Mouse (Mus musculus) left cerebral cortex, adult 9 months (tissue): ENCODE results near the gene Nelfe.
"Not testable (repeated sequence)": the region's sequence is repeated elsewhere in the genome, so short reads cannot be mapped to it uniquely, and the experiment has no call there.

Experiments
- DNase-seq, 2 experiments: peaks; one replicate each; pipeline ENCODE4 v3.0.0; 2022; ENCODE audit warnings: low spot score in 2 of 2

Gene Nelfe

GRCm38 (mm10) chr17:34849722-34850516 lies at the start of gene Nelfe, which contains the start of gene Skiv2l:
Nelfe (plus strand) TSS chr17:34850391.
Skiv2l (minus strand) TSS chr17:34850210.
- DNase-seq = peak; percentile 92 to 97

GRCm38 (mm10) chr17:34800781-34801305 lies 49.3 kb upstream of the Nelfe start:
- not testable (repeated sequence) for DNase-seq

GRCm38 (mm10) chr17:34802756-34803155 lies 47.4 kb upstream of the Nelfe start:
- DNase-seq = not testable (repeated sequence)

GRCm38 (mm10) chr17:34803367-34803766 lies 46.8 kb upstream of the Nelfe start:
- not testable (repeated sequence) for DNase-seq

GRCm38 (mm10) chr17:34804301-34804700 lies 45.9 kb upstream of the Nelfe start, which contains the start of gene Cyp21a1:
Cyp21a1 (minus strand) TSS chr17:34804561.
- not testable (repeated sequence) for DNase-seq

- no peak for DNase-seq
Measured at GRCm38 (mm10) chr17:34804871-34805562, 45.2 kb upstream of the Nelfe start.

DNA sequence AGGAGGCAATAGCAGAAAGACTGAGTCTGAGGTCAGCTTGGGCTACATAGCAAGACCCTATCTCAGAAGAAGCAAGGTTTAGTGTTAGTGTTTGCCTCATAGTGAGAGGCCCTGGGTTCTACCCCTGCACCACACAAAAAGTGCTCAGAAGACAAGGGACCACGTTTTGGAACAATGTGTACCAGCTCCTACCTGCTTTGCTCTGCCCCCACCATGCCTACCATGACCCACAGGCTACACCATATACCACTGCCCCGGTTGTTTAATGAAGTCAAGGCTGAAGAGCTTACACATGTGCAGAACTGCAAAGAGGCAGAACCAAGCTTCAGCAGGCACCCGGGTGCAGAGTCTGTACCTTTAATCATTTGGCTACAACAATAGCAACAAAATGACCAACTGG lies 43.0 kb upstream of the Nelfe start:
- no peak for DNase-seq

DNA sequence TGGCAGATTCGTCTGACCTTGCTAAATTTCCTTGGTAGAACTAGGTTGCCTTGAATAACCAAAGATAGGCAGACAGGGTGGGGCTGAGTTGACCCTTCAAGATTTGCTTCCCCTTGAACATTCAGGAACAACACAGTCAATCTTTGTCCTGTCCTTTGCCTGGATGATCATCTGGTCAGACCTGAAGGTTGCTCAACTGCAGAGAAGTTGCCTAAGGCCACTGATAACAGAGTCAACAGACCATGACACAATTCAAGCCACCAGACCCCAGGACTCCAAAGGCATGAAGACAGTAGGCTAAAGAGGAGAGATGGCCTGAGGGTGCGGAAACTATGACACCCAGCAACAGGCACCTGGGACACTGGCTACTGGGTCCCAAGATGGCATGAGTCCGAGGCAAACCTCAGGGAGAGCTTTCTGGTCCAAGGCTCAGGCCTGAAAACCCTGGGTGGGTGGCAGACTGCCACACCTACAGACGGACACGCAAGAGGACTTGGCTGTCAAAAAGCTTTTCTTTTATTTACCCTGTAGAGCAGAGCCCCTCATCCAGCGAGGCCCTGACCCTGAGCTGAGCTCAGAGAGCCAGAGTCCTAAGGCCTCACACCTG lies 41.5 kb upstream of the Nelfe start:
- no peak for DNase-seq

- not testable (repeated sequence) for DNase-seq
Measured at GRCm38 (mm10) chr17:34810411-34810810, 39.8 kb upstream of the Nelfe start.

- DNase-seq = not testable (repeated sequence)
Measured at GRCm38 (mm10) chr17:34810811-34811210, 39.4 kb upstream of the Nelfe start.

DNA sequence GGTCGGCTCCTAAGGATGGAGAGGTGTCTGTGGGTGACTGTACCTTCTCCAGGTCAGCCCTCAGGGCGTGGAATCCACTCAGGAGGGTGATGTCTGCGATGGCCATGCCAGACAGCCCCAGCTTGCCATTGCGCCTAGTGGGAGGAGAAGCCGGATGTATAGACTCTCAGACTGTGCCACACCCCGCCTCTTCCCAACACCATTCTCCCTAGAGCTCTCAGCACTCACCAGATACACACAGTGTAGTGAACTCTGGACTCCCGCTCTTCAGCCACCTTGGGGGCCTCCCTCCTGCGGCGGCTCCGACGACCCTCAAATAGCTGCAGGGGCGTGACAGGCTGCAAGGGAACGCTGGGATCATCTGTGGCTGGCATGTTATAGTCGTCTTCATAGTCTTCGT lies 38.9 kb upstream of the Nelfe start:
- DNase-seq = no peak

- DNase-seq = not testable (repeated sequence)
Measured at GRCm38 (mm10) chr17:34813747-34814146, 36.4 kb upstream of the Nelfe start.

DNA sequence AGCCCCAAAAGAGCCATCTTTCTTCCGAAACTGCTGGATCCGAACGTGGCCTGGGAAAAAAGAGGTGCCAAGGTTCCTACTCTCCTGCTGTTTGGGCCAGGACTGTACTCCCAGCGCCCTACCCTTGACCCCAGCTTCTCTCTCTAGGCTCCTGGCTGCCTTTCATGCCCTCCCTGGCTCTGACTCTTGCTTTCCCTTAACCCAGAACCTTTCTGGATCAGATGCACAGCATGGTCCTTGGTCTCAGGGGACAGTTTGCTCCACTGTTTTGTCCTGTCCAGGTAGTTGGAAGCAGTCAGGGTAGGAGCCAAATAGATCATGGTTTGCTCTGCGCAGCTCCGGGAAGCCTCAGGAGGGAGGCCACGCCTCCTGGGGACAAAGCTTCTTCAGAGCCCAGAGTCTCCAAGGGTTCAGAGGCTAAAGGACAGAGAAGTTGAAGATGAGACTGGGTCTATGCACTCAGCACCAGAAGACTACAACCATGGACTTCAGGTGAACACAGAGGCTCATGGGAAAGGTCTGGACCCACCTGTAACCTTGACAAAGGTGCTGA lies 35.3 kb upstream of the Nelfe start:
- no peak for DNase-seq

- DNase-seq = not testable (repeated sequence)
Measured at GRCm38 (mm10) chr17:34830776-34831175, 19.4 kb upstream of the Nelfe start.

DNA sequence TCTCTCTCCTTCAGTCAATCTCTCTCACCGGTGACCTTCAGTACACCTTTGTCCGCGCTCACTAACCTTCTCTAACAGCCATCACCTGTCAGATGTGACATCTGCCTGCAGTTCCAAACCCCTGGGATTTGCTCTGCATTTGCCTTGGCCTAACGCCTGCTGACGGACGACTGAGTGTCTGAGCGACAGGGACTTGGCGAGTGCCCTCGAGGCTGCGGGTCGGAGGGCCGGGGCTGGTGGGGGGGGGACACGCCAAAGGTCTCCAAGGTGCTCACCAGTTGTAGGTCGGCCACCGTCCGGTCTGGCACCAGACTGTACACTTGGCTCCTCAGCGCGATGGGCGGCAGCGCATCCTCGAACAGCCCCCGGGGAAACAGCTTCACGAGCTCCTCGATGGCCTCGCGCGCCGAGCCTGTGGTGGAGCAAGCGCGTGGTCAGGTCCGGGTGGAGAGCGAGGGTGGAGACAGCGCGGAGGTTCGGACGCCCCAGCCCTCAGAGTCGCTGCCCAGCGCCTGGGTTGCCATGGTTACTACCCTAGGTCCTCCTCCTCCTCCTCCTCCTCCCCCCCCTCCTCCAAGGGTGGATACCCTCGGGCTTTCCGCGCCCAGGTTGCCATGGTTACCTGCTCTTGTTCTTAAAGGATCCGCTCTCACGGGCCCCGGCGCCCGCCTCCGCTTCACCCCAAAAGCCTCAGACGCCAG lies 13.9 kb upstream of the Nelfe start:
- no peak for DNase-seq

DNA sequence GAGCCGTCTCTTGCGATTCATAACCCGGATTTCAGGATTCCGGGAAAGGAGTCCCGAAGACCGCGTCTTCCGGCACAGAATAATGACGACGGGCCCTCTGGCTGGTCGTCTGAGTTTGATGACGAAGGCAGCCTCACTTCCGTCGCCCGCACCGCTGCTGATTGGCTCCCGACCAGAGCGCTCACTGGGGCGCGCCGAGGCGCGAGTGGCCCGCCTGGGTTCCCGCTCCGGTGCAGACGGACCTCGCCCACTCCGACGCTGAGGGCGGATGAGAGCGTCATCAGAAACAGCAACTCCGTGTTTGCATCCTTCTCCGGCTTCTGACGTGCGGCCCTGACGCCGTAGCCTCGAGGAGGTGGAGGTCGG lies 13.4 kb upstream of the Nelfe start, which contains the start of the genes Stk19 and Dxo:
TSS of gene Stk19 (minus strand) at position 90 of the 366 bp plus-strand sequence.
TSS of gene Dxo (plus strand) at position 164 of the 366 bp plus-strand sequence.
- peak; percentile 96 to 97 for DNase-seq

DNA sequence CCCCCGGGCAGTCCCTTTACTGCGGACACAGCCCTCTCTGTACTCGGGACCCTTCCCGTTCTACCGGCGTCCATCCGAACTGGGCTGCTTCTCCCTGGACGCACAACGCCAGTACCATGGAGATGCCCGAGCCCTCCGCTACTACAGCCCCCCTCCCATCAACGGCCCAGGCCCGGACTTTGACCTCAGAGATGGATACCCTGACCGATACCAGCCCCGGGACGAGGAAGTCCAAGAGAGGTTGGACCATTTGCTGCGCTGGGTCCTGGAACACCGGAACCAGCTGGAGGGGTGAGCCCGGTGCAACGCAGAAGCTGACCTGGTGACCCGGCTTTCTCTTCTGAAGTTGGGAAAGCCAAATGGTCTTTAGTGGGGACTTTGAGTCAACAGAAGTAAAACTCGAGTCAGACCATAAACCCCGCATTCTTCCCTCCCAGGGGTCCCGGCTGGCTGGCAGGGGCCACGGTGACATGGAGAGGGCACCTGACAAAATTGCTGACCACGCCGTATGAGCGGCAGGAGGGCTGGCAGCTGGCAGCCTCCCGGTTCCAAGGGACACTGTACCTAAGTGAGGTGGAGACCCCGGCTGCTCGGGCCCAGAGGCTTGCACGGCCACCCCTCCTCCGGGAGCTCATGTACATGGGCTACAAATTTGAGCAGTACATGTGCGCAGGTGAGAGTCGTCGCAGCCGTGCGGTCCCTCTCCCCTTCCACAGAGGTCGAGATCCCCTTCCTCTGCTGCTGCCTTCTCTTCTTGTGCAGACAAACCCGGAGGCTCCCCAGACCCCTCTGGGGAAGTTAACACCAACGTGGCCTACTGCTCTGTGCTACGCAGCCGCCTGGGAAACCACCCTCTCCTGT lies 12.5 kb upstream of the Nelfe start:
- no peak for DNase-seq

DNA sequence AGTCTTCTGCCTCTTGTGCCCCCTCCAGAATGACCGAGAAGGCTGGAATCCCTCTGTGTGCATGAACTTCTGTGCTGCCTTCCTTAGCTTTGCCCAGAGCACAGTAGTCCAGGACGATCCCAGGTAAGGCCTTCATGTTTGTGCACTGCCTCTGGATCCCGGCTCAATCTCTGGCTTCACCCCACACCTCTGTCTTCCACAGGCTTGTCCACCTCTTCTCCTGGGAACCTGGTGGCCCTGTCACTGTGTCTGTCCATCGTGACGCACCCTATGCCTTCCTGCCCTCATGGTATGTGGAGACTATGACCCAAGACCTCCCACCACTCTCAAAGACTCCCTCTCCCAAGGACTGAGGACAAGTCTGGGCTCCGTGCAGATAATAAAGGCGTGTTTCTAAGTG lies 11.4 kb upstream of the Nelfe start:
- no peak for DNase-seq

- DNase-seq = no peak
Measured at GRCm38 (mm10) chr17:34840736-34841307, 9.4 kb upstream of the Nelfe start.

DNA sequence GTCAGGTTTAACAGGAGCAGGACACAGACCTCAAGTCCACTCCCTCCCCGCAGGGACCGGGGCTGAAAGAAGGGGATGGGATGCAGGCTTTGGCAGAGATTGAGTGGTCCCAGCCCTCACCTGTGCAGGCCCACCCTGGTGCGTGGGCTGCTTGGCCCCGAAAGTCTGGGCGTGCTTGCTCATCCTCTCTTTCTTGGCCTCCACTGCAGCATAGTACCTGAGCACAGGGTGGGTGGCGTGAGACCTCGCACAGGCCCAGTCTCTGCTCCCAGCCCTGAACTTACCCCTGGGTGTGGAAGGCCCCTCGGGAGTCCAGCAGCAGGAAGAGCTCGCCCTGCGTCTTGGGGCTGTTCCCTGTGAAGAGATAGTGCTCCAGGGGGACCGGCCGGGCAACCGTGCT lies 5.3 kb upstream of the Nelfe start:
- DNase-seq = no peak
